Mouse (Mus musculus): ENCODE measurements around the gene Rassf2. TPM values are rescaled to one million over a fixed set of nuclear protein-coding genes. Genes with fewer than 3 reads are reported as not detected.

Rassf2 gene
- 13.0 and 13.6 TPM in 2 replicates for polyA plus RNA-seq (2015; fragmentation: Nextera tagmentation; extraction: Ambion mirVana)

DNA sequence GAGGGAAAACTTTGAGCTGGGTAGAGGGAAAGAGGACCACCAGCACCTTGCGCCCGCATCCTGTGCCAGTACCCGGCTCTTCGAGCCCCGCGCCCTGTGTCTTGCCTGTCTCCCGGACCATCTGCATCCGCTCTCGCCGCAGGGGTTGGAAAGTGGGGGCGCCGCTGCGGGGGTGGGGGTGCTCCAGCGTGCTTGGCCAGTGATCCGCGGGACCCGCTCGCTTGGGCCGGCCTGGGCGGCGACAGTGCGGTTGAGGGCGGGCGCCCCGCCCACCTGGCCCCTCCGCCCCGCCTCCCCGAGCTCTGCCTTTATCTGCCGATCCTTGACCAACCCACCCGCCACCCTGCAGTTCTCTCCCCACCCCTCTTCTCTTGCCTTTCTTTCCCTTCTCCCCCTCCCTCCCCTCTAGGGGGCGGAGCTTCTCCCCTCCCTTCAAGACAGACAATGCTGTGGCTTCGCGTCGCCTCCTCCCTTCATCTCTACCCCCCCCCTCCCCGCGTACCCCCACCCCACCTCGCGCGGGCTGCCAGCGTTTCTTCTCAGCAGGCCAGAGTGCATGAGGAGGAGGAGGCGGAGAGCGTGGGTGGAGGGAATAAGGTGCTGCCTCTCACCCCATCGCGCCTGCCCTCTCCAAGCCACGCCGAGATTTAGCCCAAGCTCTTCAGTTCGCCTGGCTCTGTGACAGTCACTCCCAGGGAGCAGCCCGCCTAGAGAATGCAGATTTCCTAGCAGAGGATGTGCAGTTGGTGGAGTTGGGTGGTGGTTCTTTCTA is at the start of gene Rassf2:
Rassf2 (minus strand) TSS at position 613 of the 772 bp plus-strand sequence.

DNA sequence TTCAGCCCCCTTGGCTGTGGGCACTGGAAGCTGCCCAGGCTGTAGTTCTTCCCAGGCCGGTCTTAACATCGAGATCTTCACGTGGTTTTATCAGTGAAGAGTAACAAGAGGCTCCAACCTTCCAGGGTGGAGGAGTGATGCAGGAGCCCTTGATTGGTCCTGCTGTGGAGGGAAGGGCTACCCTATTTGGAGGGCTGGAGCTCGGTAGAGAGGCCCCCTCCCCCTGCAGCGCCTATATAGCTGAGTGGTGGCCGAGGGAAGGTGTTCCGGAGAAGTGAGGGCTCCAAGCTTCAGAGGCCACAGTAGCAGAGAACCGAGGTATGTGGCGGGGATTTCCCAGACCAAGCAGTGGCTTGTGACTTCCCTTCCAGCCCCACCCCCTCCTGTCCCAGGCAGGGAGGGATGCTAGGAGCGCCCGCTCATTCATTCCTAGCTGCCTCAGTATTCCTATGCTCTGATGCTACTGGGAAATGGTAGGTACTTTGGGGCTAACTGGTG is 79.4 kb downstream of the Rassf2 start, which contains the start of gene Prnd:
Prnd (plus strand) TSS at position 264 of the 498 bp plus-strand sequence.

Other genes with a start within 250 kb of the Rassf2 start
- not detected in 2 replicates for gene Erv3, start 170.5 kb downstream of the Rassf2 start, polyA plus RNA-seq (2015; fragmentation: Nextera tagmentation; extraction: Ambion mirVana)
- 126 and 161 TPM in 2 replicates for gene Prnp, start 120.3 kb downstream of the Rassf2 start, polyA plus RNA-seq (2015; fragmentation: Nextera tagmentation; extraction: Ambion mirVana)
- gene Prn, start 120.3 kb downstream of the Rassf2 start, polyA plus RNA-seq (2015; fragmentation: Nextera tagmentation; extraction: Ambion mirVana), result not detected in 2 replicates
- gene Prnd, start 79.4 kb downstream of the Rassf2 start, polyA plus RNA-seq (2015; fragmentation: Nextera tagmentation; extraction: Ambion mirVana), result 10.9 and 14.1 TPM in 2 replicates
- gene Slc23a2, start 114.8 kb upstream of the Rassf2 start, polyA plus RNA-seq (2015; fragmentation: Nextera tagmentation; extraction: Ambion mirVana), result 8.1 and 8.4 TPM in 2 replicates
- 32.8 and 34.3 TPM in 2 replicates for gene Tmem230, start 217.5 kb upstream of the Rassf2 start, polyA plus RNA-seq (2015; fragmentation: Nextera tagmentation; extraction: Ambion mirVana)
- 83.0 and 105 TPM in 2 replicates for gene Pcna, start 223.1 kb upstream of the Rassf2 start, polyA plus RNA-seq (2015; fragmentation: Nextera tagmentation; extraction: Ambion mirVana)
- gene Cds2, start 232.9 kb upstream of the Rassf2 start, polyA plus RNA-seq (2015; fragmentation: Nextera tagmentation; extraction: Ambion mirVana), result 18.5 and 20.1 TPM in 2 replicates